Mouse (Mus musculus) intestine, embryonic 14.5 days (tissue): ENCODE data around the gene Srr. TPM values are rescaled to one million over a fixed set of nuclear protein-coding genes. Genes with fewer than 3 reads are reported as not detected.

Experiments
- ATAC-seq: fragments of 200-750 bp; cut with Nextera tagmentation; replicated peaks from 2 replicates; pipeline ENCODE4 v1.8.0; 2017; ENCODE audit warnings: low read depth, moderate number of reproducible peaks, moderate TSS enrichment, moderate library complexity; ENCODE audit not compliant: low FRiP score, low TSS enrichment
- DNase-seq: peaks from one replicate; pipeline ENCODE4 v3.0.0-alpha.2; 2018; ENCODE audit warnings: low spot score
- H3K27ac ChIP-seq: fragments of 300-500 bp; sonication (generic); 2 replicates; pipeline ENCODE4 v1.5.1; 2014; ENCODE audit warnings: low read depth, mild to moderate bottlenecking, control low read depth
- H3K27me3 ChIP-seq: fragments of 300-500 bp; sonication (generic); replicated peaks from 2 replicates; pipeline ENCODE4 v1.6.1; 2014; ENCODE audit warnings: low read length, control low read depth; ENCODE audit not compliant: control insufficient read depth, insufficient read depth
- H3K36me3 ChIP-seq: fragments of 300-500 bp; sonication (generic); 2 replicates; pipeline ENCODE4 v1.6.1; 2014; ENCODE audit warnings: low read length, control low read depth; ENCODE audit not compliant: control insufficient read depth, insufficient read depth
- H3K4me1 ChIP-seq: fragments of 300-500 bp; sonication (generic); replicated peaks from 2 replicates; pipeline ENCODE4 v1.6.1; 2014; ENCODE audit warnings: low read length, control low read depth, mixed read lengths; ENCODE audit not compliant: control insufficient read depth, insufficient read depth
- H3K4me2 ChIP-seq: fragments of 300-500 bp; sonication (generic); 2 replicates; pipeline ENCODE4 v1.6.1; 2014; ENCODE audit warnings: low read length
- H3K4me3 ChIP-seq: fragments of 300-500 bp; sonication (generic); 2 replicates; pipeline ENCODE4 v1.5.1; 2014; ENCODE audit warnings: low read depth, low read length, control low read depth, mixed read lengths
- H3K9ac ChIP-seq: fragments of 300-500 bp; sonication (generic); 2 replicates; pipeline ENCODE4 v1.6.1; 2014; ENCODE audit warnings: mild to moderate bottlenecking, low read length
- H3K9me3 ChIP-seq: fragments of 300-500 bp; sonication (generic); 2 replicates; pipeline ENCODE4 v1.6.1; 2016; ENCODE audit warnings: low read length, control low read depth; ENCODE audit not compliant: control insufficient read depth
- WGBS: fragments of 180-500 bp; shearing (Covaris S2); extraction: QIAGEN DNeasy Blood & Tissue Kit; methylation state at CpG from one replicate; pipeline ENCODE4 v1.1.7; 2014; 5-methylcytosine and 5-hydroxymethylcytosine counted together
- polyA plus RNA-seq: library from polyadenylated mRNA; unstranded; fragments of >200 nt; fragmentation: Nextera tagmentation; extraction: Ambion mirVana; gene quantifications from 2 replicates; pipeline ENCODE4 v1.2.1, GENCODE M21; 2014

Gene Srr
- polyA plus RNA-seq, 1 experiment from 2014 or later: 17.2 TPM

- Histone ChIP-seq H3K27me3 (no peaks in the 10 kb centered on the region), H3K4me3 (no peak overlapping the region), H3K4me2 (no peak overlapping the region), H3K27ac (no peak overlapping the region), H3K4me1 (no peaks in the 10 kb centered on the region), H3K9ac (no peak overlapping the region), H3K9me3 (no peaks in the 10 kb centered on the region), H3K36me3 (peaks cover 19% of the 10 kb centered on the region)
- WGBS: 59% methylated on average over 6 of the region's 6 CpGs
- ATAC-seq (no peak), DNase-seq (no peak)
Measured at GRCm38 (mm10) chr11:74919249-74919648, 6.5 kb downstream of the Srr start.

GRCm38 (mm10) chr11:74912492-74912891 is 13.3 kb downstream of the Srr start:
- Histone ChIP-seq H3K27ac (no peak overlapping the region), H3K4me2 (no peak overlapping the region), H3K9ac (no peak overlapping the region), H3K4me3 (no peak overlapping the region), H3K36me3 (peaks cover 33% of the 10 kb centered on the region), H3K9me3 (no peaks in the 10 kb centered on the region), H3K27me3 (no peaks in the 10 kb centered on the region), H3K4me1 (no peaks in the 10 kb centered on the region)
- ATAC-seq (no peak), DNase-seq (no peak)
- 82% methylated on average over 3 of the region's 3 CpGs for WGBS

GRCm38 (mm10) chr11:74909978-74910377 is 15.8 kb downstream of the Srr start:
- no peak overlapping the region for H3K4me3 ChIP-seq
- H3K9ac ChIP-seq: no peak overlapping the region
- H3K4me1 ChIP-seq: no peaks in the 10 kb centered on the region
- ATAC-seq: no peak
- H3K27me3 ChIP-seq: no peaks in the 10 kb centered on the region
- H3K4me2 ChIP-seq: no peak overlapping the region
- no peak for DNase-seq
- WGBS: 93% methylated on average over 4 of the region's 4 CpGs
- H3K9me3 ChIP-seq: no peaks in the 10 kb centered on the region
- H3K36me3 ChIP-seq: peaks cover 59% of the 10 kb centered on the region
- no peak overlapping the region for H3K27ac ChIP-seq

GRCm38 (mm10) chr11:74908618-74909399 is 16.9 kb downstream of the Srr start:
- H3K4me3 ChIP-seq: no peak overlapping the region
- no peak overlapping the region for H3K9ac ChIP-seq
- no peak overlapping the region for H3K4me2 ChIP-seq
- no peak for ATAC-seq
- no peak overlapping the region for H3K27ac ChIP-seq
- H3K4me1 ChIP-seq: no peaks in the 10 kb centered on the region
- peaks cover 70% of the 10 kb centered on the region for H3K36me3 ChIP-seq
- no peaks in the 10 kb centered on the region for H3K9me3 ChIP-seq
- DNase-seq: no peak
- H3K27me3 ChIP-seq: no peaks in the 10 kb centered on the region
- 82% methylated on average over 12 of the region's 12 CpGs for WGBS

DNA sequence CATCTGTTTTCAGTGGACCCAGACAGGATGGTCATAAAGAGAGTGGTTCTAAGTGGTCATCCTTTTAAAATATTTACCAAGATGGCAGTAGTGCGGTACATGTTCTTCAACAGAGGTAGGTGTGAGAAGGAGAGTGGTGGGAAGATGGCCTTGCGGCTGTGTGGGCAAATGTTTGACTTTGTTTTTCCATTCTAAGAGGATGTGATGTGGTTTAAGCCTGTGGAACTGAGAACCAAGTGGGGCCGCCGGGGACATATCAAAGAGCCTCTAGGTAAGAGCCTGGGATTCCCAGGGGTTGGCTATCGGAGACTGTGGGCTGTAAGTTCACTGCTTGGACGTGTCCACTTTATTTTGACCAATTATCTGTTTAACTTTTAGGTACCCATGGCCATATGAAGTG is 17.9 kb downstream of the Srr start:
- Histone ChIP-seq H3K27me3 (no peaks in the 10 kb centered on the region), H3K4me3 (no peak overlapping the region), H3K27ac (no peak overlapping the region), H3K4me1 (no peaks in the 10 kb centered on the region), H3K9me3 (no peaks in the 10 kb centered on the region), H3K4me2 (no peak overlapping the region), H3K9ac (no peak overlapping the region), H3K36me3 (peaks cover 80% of the 10 kb centered on the region)
- ATAC-seq (no peak), DNase-seq (no peak)
- 93% methylated on average over 6 of the region's 6 CpGs for WGBS

DNA sequence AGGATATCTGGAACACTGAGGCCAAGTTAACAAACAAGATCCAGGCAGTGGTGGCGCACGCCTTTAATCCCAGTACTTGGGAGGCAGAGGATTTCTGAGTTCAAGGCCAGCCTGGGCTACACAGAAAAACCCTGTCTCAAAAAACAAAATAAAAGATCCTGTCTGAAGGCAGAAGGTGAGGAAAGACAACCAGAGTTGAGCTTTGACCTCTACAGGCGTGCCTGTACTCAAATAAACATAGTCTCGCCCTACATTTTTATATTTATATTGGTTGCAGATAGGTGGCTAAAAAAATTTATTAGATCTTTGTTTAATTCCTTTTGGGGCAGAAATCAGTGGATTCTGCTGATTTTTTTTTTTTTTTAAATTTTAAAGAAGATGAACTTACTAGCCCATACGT is 23.3 kb downstream of the Srr start:
- DNase-seq (no peak), ATAC-seq (no peak)
- H3K9ac ChIP-seq: no peak overlapping the region
- H3K36me3 ChIP-seq: peaks cover 82% of the 10 kb centered on the region
- H3K4me2 ChIP-seq: no peak overlapping the region
- no peaks in the 10 kb centered on the region for H3K27me3 ChIP-seq
- H3K27ac ChIP-seq: no peak overlapping the region
- WGBS: 85% methylated on average over 5 of the region's 5 CpGs
- H3K4me3 ChIP-seq: no peak overlapping the region
- peaks cover 11% of the 10 kb centered on the region; the same call in 1 of the 2 replicates for H3K4me1 ChIP-seq
- H3K9me3 ChIP-seq: no peaks in the 10 kb centered on the region

- Histone ChIP-seq H3K36me3 (peaks cover 74% of the 10 kb centered on the region), H3K27me3 (no peaks in the 10 kb centered on the region), H3K9ac (no peak overlapping the region), H3K4me3 (no peak overlapping the region), H3K4me2 (0 out of 2 replicates have a peak overlapping the region, but pooled peaks have one; percentile 17), H3K27ac (no peak overlapping the region; the same call in 1 of the 2 replicates), H3K4me1 (peaks cover 11% of the 10 kb centered on the region; the same call in 1 of the 2 replicates), H3K9me3 (no peaks in the 10 kb centered on the region)
- no peak for DNase-seq
- WGBS: 79% methylated on average over 6 of the region's 6 CpGs
- ATAC-seq: no peak
Measured at GRCm38 (mm10) chr11:74901555-74901954, 24.2 kb downstream of the Srr start.

DNA sequence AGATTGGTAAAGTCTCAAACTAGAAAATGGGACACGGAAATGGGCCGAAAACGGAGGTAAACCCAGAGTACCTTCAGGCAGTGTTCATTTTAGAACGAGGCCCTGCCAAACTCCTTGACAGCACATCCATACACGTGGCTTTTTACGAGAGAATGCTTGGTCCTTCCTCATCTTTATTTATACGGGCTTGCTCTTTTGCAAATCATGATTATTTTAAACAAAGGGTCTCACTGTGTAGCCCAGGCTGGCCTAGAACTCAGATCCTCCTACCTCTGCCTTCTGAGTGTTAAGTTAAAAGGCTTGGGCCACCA is 27.3 kb downstream of the Srr start:
- WGBS: 1% methylated on average over 7 of the region's 7 CpGs
- Histone ChIP-seq H3K27ac (peak overlapping the region; percentile 78; the same call in 1 of the 2 replicates), H3K4me1 (peaks cover 11% of the 10 kb centered on the region; the same call in 1 of the 2 replicates), H3K4me2 (peak overlapping the region; percentile 93), H3K27me3 (no peaks in the 10 kb centered on the region), H3K36me3 (peaks cover 43% of the 10 kb centered on the region), H3K9me3 (no peaks in the 10 kb centered on the region), H3K9ac (peak overlapping the region; percentile 81), H3K4me3 (peak overlapping the region; percentile 97)
- DNase-seq (no peak), ATAC-seq (no peak)
